Mouse (Mus musculus): ENCODE measurements around the gene Ankib1.

DNA sequence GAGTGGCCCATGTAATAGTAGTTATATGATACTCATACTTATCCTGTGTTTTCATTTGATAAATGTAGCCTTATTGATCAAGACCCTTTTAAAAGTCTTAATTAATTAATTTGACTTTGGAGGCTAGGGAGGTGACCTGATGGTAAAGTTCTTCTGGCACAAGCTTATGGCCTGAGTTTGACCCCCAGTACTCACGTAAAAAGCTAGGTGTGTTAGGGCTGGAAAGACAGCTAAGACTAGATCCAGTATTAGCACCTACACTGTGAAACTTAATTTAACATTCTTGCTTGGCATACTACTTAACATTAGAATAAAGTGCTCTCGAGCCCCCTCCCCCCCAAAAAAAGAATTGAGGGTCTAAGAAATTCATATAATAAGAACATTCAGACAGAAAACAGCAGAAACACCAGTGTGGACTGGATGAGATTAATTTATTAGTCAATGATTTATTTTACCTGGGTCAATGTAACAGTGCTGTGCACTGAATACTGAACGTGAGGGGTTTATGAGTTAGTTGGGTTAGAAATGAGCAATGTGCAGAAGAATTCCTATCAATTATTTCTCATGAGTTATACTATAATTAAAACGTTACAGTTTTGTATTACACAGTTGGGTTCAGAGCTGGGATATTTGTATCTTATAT, 154.4 kb downstream of the Ankib1 start:
- TF ChIP-seq CTCF (IDR thresholded peaks at IDR 0.05; ENCODE audit: borderline replicate concordance, insufficient read depth, low read depth, low read length) (no peak), POLR2A (IDR thresholded peaks at IDR 0.05; ENCODE audit: borderline replicate concordance, insufficient read depth, low read length) (no peak)
